Mouse (Mus musculus): ENCODE results near the gene Enc1.

DNA sequence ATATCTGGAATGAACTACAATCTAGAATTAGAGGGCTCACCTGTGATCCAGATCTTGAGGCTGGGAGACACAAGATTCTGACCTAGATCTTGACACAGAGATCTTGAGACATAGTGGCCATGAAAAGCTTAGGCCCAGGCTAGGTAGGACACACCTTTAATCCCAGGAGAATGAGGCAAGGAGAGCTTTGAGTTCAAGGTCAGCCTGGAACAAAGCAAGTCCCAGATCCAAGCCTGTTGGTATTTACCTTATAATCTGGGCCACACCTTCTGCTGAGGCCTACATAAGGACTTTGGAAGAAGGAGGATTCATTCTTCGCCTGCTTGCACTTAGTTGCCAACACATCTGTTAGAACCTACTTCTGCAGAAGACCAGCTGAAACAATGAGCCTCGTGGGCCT is 41.8 kb upstream of the Enc1 start:
- TF ChIP-seq CTCF (IDR thresholded peaks at IDR 0.05) (no peak), EP300 (IDR thresholded peaks at IDR 0.05) (no peak)
